Mouse (Mus musculus): ENCODE results near the gene Osgin1.

The Osgin1 gene

GRCm38 (mm10) chr8:119433582-119434174 lies at the start of gene Osgin1:
TSS of gene Osgin1 (plus strand) at chr8:119434124.
- DNase-seq (ENCODE audit: low read depth, low spot score), result no peak

- peak; percentile 89 for DNase-seq (ENCODE audit: low read depth, low spot score)
Measured at GRCm38 (mm10) chr8:119384478-119384877, 49.4 kb upstream of the Osgin1 start.

GRCm38 (mm10) chr8:119385854-119386253 lies 48.1 kb upstream of the Osgin1 start:
- DNase-seq (ENCODE audit: low read depth, low spot score), result no peak

GRCm38 (mm10) chr8:119386988-119387387 lies 46.9 kb upstream of the Osgin1 start:
- DNase-seq (ENCODE audit: low read depth, low spot score), result no peak

- no peak for DNase-seq (ENCODE audit: low read depth, low spot score)
Measured at GRCm38 (mm10) chr8:119394097-119394496, 39.8 kb upstream of the Osgin1 start.

- DNase-seq (ENCODE audit: low read depth, low spot score), result peak; percentile 87
Measured at GRCm38 (mm10) chr8:119394524-119395026, 39.3 kb upstream of the Osgin1 start, which contains the start of gene Mlycd. TSS of gene Mlycd (plus strand) at chr8:119394878.

GRCm38 (mm10) chr8:119395072-119395950 lies 38.6 kb upstream of the Osgin1 start:
- no peak for DNase-seq (ENCODE audit: low read depth, low spot score)

GRCm38 (mm10) chr8:119398558-119398957 lies 35.4 kb upstream of the Osgin1 start:
- no peak for DNase-seq (ENCODE audit: low read depth, low spot score)

- no peak for DNase-seq (ENCODE audit: low read depth, low spot score)
Measured at GRCm38 (mm10) chr8:119399255-119399654, 34.7 kb upstream of the Osgin1 start.

GRCm38 (mm10) chr8:119400122-119400671 lies 33.7 kb upstream of the Osgin1 start:
- DNase-seq (ENCODE audit: low read depth, low spot score), result no peak

- no peak for DNase-seq (ENCODE audit: low read depth, low spot score)
Measured at GRCm38 (mm10) chr8:119400904-119401303, 33.0 kb upstream of the Osgin1 start.

GRCm38 (mm10) chr8:119403912-119404311 lies 30.0 kb upstream of the Osgin1 start:
- DNase-seq (ENCODE audit: low read depth, low spot score), result no peak

- DNase-seq (ENCODE audit: low read depth, low spot score), result no peak
Measured at GRCm38 (mm10) chr8:119404648-119405047, 29.3 kb upstream of the Osgin1 start.

GRCm38 (mm10) chr8:119408311-119408710 lies 25.6 kb upstream of the Osgin1 start:
- no peak for DNase-seq (ENCODE audit: low read depth, low spot score)

GRCm38 (mm10) chr8:119412037-119412734 lies 21.7 kb upstream of the Osgin1 start:
- DNase-seq (ENCODE audit: low read depth, low spot score), result peak; percentile 54

GRCm38 (mm10) chr8:119412735-119413498 lies 21.0 kb upstream of the Osgin1 start:
- peak; percentile 89 for DNase-seq (ENCODE audit: low read depth, low spot score)

GRCm38 (mm10) chr8:119413605-119414004 lies 20.3 kb upstream of the Osgin1 start:
- no peak for DNase-seq (ENCODE audit: low read depth, low spot score)

- DNase-seq (ENCODE audit: low read depth, low spot score), result no peak
Measured at GRCm38 (mm10) chr8:119420318-119420717, 13.6 kb upstream of the Osgin1 start.

- no peak for DNase-seq (ENCODE audit: low read depth, low spot score)
Measured at GRCm38 (mm10) chr8:119421603-119422122, 12.3 kb upstream of the Osgin1 start.

GRCm38 (mm10) chr8:119422123-119422711 lies 11.7 kb upstream of the Osgin1 start:
- DNase-seq (ENCODE audit: low read depth, low spot score), result no peak

Data from ES-CJ7 (cell line).